Mouse (Mus musculus): ENCODE measurements around the gene Ksr2.
"Not testable (repeated sequence)": the region's sequence is repeated elsewhere in the genome, so short reads cannot be mapped to it uniquely, and the experiment has no call there.

The Ksr2 gene

GRCm38 (mm10) chr5:117408216-117408615, 5.6 kb upstream of the Ksr2 start:
- DNase-seq (ENCODE audit: low spot score) = no peak

DNA sequence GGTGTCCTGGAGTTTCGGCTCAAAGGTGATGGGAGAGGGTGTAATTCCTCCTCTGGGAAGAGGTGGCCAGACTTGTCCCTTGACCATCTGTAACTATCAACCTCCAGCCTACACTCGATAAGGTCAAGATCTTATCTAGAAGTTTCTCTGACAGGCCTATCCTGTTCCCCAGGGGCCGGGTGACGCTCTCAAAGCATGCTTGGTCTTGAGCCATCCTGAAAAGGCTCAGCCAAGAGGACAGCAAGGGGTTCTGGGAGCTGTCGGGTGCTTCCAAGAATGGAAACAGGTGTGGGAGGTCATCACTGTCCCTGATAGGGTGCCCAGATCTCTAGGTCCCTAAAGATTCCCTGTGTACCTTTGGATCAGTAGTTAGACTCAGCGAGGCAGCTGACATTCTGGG, 4.4 kb upstream of the Ksr2 start:
- no peak for DNase-seq (ENCODE audit: low spot score)

- no peak for DNase-seq (ENCODE audit: low spot score)
Measured at GRCm38 (mm10) chr5:117414611-117415010, 811 bp downstream of the Ksr2 start.

- peak; percentile 37 for DNase-seq (ENCODE audit: low spot score)
Measured at GRCm38 (mm10) chr5:117415011-117415912, 1.5 kb downstream of the Ksr2 start.

DNA sequence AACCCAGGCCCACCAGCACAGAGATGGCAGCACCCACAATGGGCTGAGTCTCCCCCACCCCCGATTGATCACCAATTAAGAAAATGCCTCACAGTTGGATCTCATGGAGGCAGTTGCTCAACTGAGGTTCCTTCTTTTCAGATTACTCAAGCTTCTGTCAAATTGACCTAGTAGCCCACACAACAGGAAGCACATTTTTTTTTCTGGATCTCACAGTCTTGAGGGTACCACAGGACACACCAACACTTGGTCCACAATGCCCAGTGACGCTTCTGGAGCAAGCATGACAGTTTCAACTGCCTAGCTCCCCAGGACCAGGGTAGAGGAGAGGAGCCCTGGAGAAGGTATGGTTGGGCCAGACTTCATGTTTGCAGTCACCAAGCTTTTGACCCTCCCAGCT, 3.6 kb downstream of the Ksr2 start:
- no peak for DNase-seq (ENCODE audit: low spot score)

DNA sequence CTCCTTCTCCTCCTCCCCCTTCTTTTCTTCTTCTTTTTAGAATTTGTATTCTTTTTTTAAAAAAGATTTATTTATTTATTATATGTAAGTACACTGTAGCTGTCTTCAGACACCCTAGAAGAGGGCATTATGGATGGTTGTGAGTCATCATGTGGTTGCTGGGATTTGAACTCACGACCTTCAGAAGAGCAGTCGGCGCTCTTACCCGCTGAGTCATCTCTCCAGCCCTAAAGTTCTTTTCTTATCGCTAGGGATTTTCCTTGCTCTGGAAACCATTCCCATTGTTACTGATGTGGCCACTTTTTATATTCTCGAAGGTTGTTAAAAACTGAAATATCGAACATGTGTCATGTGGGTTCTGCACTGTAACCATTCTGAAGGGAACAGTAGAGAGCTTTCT, 19.7 kb downstream of the Ksr2 start:
- DNase-seq (ENCODE audit: low spot score) = not testable (repeated sequence)

DNA sequence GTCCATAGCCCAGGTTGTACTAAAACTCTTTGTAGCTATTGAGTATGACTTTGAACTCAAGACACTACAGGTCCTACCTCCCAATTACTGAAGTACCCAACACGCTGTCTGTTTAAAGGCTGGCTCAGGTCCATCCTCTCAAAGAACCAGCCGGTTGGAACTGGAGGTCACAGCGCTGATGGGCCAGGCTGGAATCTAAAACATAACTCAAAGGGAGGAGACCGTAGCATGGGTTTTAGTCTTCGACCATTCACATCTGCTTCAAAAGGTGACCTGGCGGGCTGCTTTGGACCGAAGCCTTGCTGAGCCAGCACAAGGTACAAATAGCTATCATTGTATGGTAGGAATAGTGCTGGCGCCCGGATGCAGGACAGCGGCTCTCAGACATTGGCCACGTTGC, 26.5 kb downstream of the Ksr2 start:
- DNase-seq (ENCODE audit: low spot score) = no peak

DNA sequence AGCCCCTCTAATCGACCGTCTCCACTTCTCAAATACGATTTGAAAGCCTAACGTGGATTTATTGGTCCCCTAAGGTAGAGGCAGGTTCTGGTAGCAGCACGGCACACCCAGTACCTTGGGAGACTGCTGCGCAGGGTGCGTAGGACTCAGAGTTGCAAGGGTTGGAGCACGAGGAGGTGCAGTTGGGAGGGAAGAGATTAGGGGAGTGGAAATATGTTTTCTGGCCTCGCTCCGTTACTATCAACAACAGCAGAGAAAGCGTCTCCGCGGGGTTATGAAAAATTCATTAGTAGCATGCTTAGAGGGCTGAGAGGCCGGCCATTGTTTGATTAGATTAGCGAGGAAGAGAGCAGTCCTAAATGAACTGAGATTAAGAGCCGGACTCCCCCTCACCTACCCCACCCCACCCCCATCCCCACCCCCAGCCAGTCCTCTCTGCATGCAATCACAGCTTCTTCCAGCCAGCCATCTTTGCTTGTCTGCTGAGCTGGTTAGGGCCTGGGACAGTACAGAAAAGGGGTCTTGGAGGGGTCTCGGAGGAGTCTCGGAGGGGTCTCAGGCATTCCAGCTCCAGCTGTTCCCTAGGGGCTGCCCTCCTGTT, 27.5 kb downstream of the Ksr2 start:
- DNase-seq (ENCODE audit: low spot score) = no peak

DNA sequence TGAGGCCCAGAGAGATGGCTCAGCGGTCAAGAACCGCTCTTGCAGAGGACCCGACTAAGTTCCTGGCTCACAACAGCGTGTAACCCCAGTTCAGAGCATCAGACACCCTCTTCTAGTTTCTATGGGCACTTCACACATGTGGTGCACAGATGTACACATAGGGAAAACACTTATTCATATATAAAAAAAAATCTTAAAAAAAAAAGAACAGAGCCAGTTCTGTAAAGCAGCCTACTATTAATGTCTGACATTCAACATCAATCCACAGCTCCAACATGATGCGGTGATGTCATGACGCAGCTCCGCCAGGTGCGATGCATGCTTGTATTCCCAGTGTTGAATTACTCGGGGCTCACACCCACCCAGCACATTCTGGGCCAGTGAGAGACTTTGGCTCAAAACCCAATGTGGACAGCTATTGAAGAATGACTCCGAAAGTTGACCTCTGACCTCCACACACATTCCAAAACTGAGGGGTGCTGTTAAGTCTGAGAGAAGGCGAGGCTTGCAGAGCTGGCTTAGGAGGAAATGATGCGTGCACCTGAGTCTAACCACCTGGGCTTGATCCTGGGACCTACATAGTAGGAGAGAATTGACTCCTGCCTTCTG, 28.5 kb downstream of the Ksr2 start:
- no peak for DNase-seq (ENCODE audit: low spot score)

- DNase-seq (ENCODE audit: low spot score) = no peak
Measured at GRCm38 (mm10) chr5:117443141-117443540, 29.3 kb downstream of the Ksr2 start.

DNA sequence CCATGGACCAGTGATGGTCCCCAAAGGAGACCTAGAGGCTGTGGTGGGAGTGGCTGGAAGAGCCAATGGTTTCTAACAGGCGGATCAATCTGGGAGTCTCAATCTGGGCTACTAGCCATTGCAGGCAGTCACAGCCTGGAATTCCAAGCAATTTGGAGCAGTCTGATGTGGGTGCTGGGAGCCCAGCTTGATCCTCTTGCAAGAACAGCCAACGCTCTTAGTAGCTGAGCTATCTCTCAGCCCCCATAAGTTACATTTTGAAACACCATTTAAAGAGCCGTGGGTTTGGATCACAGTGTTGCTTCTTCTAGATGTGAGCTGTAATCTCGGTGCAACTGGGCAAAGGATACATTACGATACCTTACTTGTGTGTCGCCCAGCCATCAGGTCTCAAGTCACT, 30.1 kb downstream of the Ksr2 start:
- peak; percentile 63 for DNase-seq (ENCODE audit: low spot score)

GRCm38 (mm10) chr5:117447698-117448097, 33.9 kb downstream of the Ksr2 start:
- no peak for DNase-seq (ENCODE audit: low spot score)

GRCm38 (mm10) chr5:117452013-117452412, 38.2 kb downstream of the Ksr2 start:
- no peak for DNase-seq (ENCODE audit: low spot score)

GRCm38 (mm10) chr5:117455546-117455945, 41.7 kb downstream of the Ksr2 start:
- no peak for DNase-seq (ENCODE audit: low spot score)

GRCm38 (mm10) chr5:117457121-117457520, 43.3 kb downstream of the Ksr2 start:
- no peak for DNase-seq (ENCODE audit: low spot score)

- no peak for DNase-seq (ENCODE audit: low spot score)
Measured at GRCm38 (mm10) chr5:117457583-117457982, 43.8 kb downstream of the Ksr2 start.

- no peak for DNase-seq (ENCODE audit: low spot score)
Measured at GRCm38 (mm10) chr5:117458899-117459298, 45.1 kb downstream of the Ksr2 start.

GRCm38 (mm10) chr5:117460261-117460660, 46.5 kb downstream of the Ksr2 start:
- peak; percentile 59 for DNase-seq (ENCODE audit: low spot score)

DNA sequence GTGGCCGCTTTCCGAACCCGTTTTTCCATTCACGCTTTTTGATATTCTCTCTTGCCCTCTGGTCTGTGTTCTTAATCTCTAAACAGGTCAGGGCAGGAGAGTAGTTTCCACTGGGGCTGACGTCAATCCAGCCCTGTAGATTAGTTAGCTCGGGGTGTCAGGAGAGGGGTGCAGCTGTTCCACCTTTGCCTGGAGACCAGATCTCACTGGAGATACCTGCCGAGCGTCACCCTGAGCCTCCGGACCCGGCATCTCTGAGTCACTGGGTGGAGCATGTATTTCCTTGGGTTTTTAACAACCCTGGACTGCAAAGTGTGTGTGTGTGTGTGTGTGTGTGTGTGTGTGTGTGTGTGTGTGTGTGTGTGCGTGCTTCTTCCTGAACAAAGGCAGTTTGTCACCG, 53.3 kb downstream of the Ksr2 start:
- no peak for DNase-seq (ENCODE audit: low spot score)

DNA sequence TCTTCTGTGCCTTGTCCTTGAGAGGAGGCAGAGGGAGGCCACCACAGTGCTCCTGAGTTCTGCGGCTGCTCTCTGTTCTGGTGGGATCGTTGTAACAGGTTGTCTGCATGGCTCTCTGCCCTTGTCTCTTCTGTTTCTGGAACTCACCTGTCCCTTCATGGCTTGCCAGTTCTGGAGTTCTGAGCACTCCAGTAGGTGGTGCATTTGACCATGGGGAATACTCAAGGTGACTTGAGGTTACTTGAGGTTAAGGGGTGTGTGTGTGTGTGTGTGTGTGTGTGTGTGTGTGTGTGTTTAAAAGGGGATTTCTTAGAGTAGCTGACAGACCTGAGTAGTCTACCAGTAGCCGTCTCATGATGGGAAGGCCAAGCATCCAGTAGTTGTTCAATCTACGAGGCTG, 55.2 kb downstream of the Ksr2 start:
- no peak for DNase-seq (ENCODE audit: low spot score)

GRCm38 (mm10) chr5:117469572-117469971, 55.8 kb downstream of the Ksr2 start:
- DNase-seq (ENCODE audit: low spot score) = no peak

GRCm38 (mm10) chr5:117481162-117481561, 67.4 kb downstream of the Ksr2 start:
- no peak for DNase-seq (ENCODE audit: low spot score)

DNA sequence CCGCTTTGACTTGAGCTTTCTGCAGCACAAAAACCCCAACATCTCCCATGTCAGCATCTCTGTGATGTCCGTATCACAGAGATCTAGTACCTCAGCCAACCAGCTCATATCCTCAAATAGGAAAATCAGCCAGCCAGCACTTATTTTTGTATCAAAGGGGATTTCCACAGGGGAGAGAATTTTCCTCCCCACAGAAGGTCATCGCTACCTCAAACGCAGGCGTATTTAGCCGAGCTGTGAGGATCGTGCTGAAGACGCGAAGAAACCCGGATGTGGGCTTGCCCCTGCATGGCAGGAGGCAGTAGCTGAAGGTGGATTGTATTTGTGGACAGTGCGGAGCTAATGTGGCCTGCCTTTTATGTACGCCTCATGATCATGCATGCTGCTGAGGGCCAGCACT, 67.8 kb downstream of the Ksr2 start:
- DNase-seq (ENCODE audit: low spot score) = no peak

Data from testis, postnatal 14 days (tissue).